Mouse (Mus musculus) G1E (cell line): Measurements from ENCODE around the gene Ccdc185. TPM values are rescaled to one million over a fixed set of nuclear protein-coding genes. Genes with fewer than 3 reads are reported as not detected.

Experiments
- ATAC-seq: 2 replicates; pipeline ENCODE4 v1.8.0; 2016; ENCODE audit warnings: mild to moderate bottlenecking; ENCODE audit not compliant: insufficient number of reproducible peaks, poor library complexity, low FRiP score, severe bottlenecking; ENCODE audit errors: extremely low read depth
- DNase-seq: peaks from one replicate; pipeline ENCODE4 v3.0.0; 2012; ENCODE audit warnings: low spot score
- H3K27me3 ChIP-seq: 2 replicates; pipeline ENCODE4 v1.6.1; 2012; ENCODE audit warnings: mild to moderate bottlenecking, low read length, inconsistent platforms; ENCODE audit not compliant: insufficient read depth
- H3K36me3 ChIP-seq: replicated peaks from 2 replicates; pipeline ENCODE3; 2012; ENCODE audit warnings: mild to moderate bottlenecking, inconsistent platforms
- H3K4me1 ChIP-seq: 2 replicates; pipeline ENCODE4 v1.6.1; 2012; ENCODE audit warnings: low read depth, low read length, inconsistent platforms, mixed read lengths; ENCODE audit not compliant: insufficient read depth
- H3K4me3 ChIP-seq: 2 replicates; pipeline ENCODE4 v1.5.1; 2012; ENCODE audit warnings: low read depth, mild to moderate bottlenecking, inconsistent platforms, low read length, moderate library complexity, mixed read lengths
- H3K9me3 ChIP-seq: replicated peaks from 2 replicates; pipeline ENCODE4 v1.6.1; 2012; ENCODE audit warnings: inconsistent platforms
- CTCF ChIP-seq: IDR thresholded peaks from 2 replicates; pipeline ENCODE4 v1.5.1; 2012; ENCODE audit warnings: low read depth, low read length, inconsistent platforms, mixed read lengths
- GATA1 ChIP-seq: IDR thresholded peaks from 2 replicates; pipeline ENCODE4 v1.6.1; 2012; ENCODE audit warnings: borderline replicate concordance, low read length, inconsistent platforms, mixed read lengths
- GATA2 ChIP-seq: IDR thresholded peaks from 2 replicates; pipeline ENCODE4 v1.6.1; 2012; ENCODE audit warnings: low read depth, low read length, inconsistent platforms, borderline replicate concordance
- POLR2AphosphoS5 ChIP-seq: IDR thresholded peaks from 2 replicates; pipeline ENCODE4 v1.6.1; 2012; ENCODE audit warnings: low read depth, low read length, inconsistent platforms; ENCODE audit not compliant: insufficient replicate concordance
- TAL1 ChIP-seq: conservative IDR thresholded peaks from 2 replicates; pipeline ENCODE4 v1.6.1; 2012; ENCODE audit warnings: low read depth, low read length, inconsistent platforms, mixed read lengths
- polyA plus RNA-seq: library from polyadenylated mRNA; stranded (reverse); fragments of >175 nt; gene quantifications from 2 replicates; pipeline ENCODE4 v1.2.3, GENCODE M21; 2012
- total RNA-seq, 2 experiments: library from RNA; stranded (forward) in 1 of 2; stranded (reverse) in 1 of 2; fragments of 200-1000 nt in 1 of 2; fragments of >200 nt in 1 of 2; fragmentation: Nextera tagmentation in 1 of 2; gene quantifications; 2 replicates each; pipeline ENCODE4 v1.2.3; 2014 to 2017

The Ccdc185 gene
- total RNA-seq (2014; fragmentation: Nextera tagmentation) (not detected in 2 replicates), total RNA-seq (2017) (0.11 and 0.12 TPM in 2 replicates), polyA plus RNA-seq (not detected in 2 replicates)

- no peaks in the 10 kb centered on the region; the same call in 1 of the 2 replicates for H3K27me3 ChIP-seq
- H3K9me3 ChIP-seq = peaks cover 68% of the 10 kb centered on the region
- no peak for TF ChIP-seq POLR2AphosphoS5
- no peak for TF ChIP-seq GATA1
- no peak for TF ChIP-seq CTCF
- no peak for TF ChIP-seq GATA2
- TF ChIP-seq TAL1 = no peak
- H3K36me3 ChIP-seq = no peaks in the 10 kb centered on the region
- H3K4me1 ChIP-seq = no peaks in the 10 kb centered on the region
- no peak for DNase-seq
- no peak for ATAC-seq
- peak within 1 kb of the TSS; percentile 23; the same call in 1 of the 2 replicates for H3K4me3 ChIP-seq
Measured at GRCm38 (mm10) chr1:182749080-182749479, at the start of gene Ccdc185. Gene Ccdc185, minus strand, starts transcription at chr1:182749180.

DNA sequence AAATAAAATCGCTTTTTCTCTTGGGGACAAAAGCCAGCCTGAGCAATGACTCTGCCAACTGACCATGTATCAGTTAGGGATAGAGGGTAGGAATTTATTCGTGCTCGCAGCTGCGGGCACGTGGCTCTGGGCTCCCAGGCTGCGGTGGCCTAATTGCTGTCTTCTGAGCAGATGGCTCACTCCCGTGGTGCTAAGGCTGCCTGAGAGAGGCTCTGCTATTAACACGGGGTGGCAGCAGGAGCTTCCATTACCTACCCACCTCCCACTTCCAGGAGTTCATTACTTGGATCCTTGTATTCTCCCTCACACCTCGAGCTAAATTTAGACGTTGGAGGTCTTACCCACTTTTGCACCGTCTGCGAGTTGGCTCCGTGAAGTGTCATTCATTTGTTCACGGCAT is 48.1 kb upstream of the Ccdc185 start:
- Histone ChIP-seq H3K36me3 (no peaks in the 10 kb centered on the region), H3K27me3 (no peaks in the 10 kb centered on the region), H3K4me3 (no peak overlapping the region), H3K9me3 (peaks cover 84% of the 10 kb centered on the region), H3K4me1 (no peaks in the 10 kb centered on the region)
- DNase-seq (no peak), ATAC-seq (no peak)
- no peak for TF ChIP-seq GATA2
- TF ChIP-seq GATA1 = no peak
- no peak for TF ChIP-seq POLR2AphosphoS5
- TF ChIP-seq TAL1 = no peak
- TF ChIP-seq CTCF = no peak

GRCm38 (mm10) chr1:182794628-182795027 is 45.6 kb upstream of the Ccdc185 start:
- DNase-seq (no peak), ATAC-seq (no peak)
- Histone ChIP-seq H3K9me3 (peaks cover 83% of the 10 kb centered on the region), H3K27me3 (no peaks in the 10 kb centered on the region), H3K4me1 (no peaks in the 10 kb centered on the region), H3K4me3 (no peak overlapping the region), H3K36me3 (no peaks in the 10 kb centered on the region)
- TF ChIP-seq POLR2AphosphoS5 (no peak), GATA2 (no peak), TAL1 (no peak), GATA1 (no peak), CTCF (no peak)

GRCm38 (mm10) chr1:182794221-182794620 is 45.2 kb upstream of the Ccdc185 start:
- Histone ChIP-seq H3K9me3 (peaks cover 83% of the 10 kb centered on the region), H3K4me3 (no peak overlapping the region), H3K27me3 (no peaks in the 10 kb centered on the region), H3K4me1 (no peaks in the 10 kb centered on the region), H3K36me3 (no peaks in the 10 kb centered on the region)
- TF ChIP-seq GATA2 (no peak), TAL1 (no peak)
- ATAC-seq (no peak), DNase-seq (no peak)

GRCm38 (mm10) chr1:182792521-182793071 is 43.6 kb upstream of the Ccdc185 start:
- Histone ChIP-seq H3K36me3 (no peaks in the 10 kb centered on the region), H3K27me3 (no peaks in the 10 kb centered on the region), H3K4me1 (no peaks in the 10 kb centered on the region), H3K9me3 (peaks cover 84% of the 10 kb centered on the region), H3K4me3 (no peak overlapping the region)
- no peak for ATAC-seq
- TF ChIP-seq POLR2AphosphoS5 (no peak), GATA2 (no peak)
- no peak for DNase-seq

- H3K36me3 ChIP-seq = no peaks in the 10 kb centered on the region
- TF ChIP-seq GATA1 (no peak), GATA2 (no peak), TAL1 (no peak), CTCF (no peak), POLR2AphosphoS5 (no peak)
- no peaks in the 10 kb centered on the region for H3K27me3 ChIP-seq
- H3K4me1 ChIP-seq = no peaks in the 10 kb centered on the region
- H3K4me3 ChIP-seq = no peak overlapping the region
- no peak for DNase-seq
- ATAC-seq = no peak
- peaks cover 76% of the 10 kb centered on the region for H3K9me3 ChIP-seq
Measured at GRCm38 (mm10) chr1:182788896-182789295, 39.9 kb upstream of the Ccdc185 start.

DNA sequence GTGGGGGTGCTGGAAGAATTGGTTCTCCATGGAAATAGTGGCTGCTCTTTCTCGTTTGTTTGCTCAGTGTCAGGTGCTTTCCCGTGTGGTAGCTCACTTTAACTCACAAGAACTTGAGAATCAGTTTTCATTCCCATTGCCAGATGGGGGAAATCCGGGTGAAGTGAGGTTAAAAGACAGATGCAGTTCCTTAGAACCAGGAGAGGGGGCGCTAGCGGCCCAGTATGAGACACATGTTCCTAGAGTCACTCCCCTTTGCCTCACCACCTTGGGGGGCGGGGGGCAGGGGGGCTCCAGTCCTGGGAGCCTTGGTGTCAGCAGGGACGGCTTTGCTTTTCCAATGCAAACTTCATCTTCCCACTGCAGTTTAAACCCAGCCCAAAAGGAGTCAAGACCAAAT is 38.0 kb upstream of the Ccdc185 start:
- Histone ChIP-seq H3K9me3 (peaks cover 77% of the 10 kb centered on the region), H3K4me1 (no peaks in the 10 kb centered on the region), H3K36me3 (no peaks in the 10 kb centered on the region), H3K4me3 (no peak overlapping the region), H3K27me3 (no peaks in the 10 kb centered on the region)
- TF ChIP-seq POLR2AphosphoS5 (no peak), GATA1 (no peak), TAL1 (no peak)
- DNase-seq (no peak), ATAC-seq (no peak)
